Mouse (Mus musculus) hindbrain, postnatal 0 days (tissue): ENCODE results near the gene Dip2b. TPM values are rescaled to one million over a fixed set of nuclear protein-coding genes. Genes with fewer than 3 reads are reported as not detected.

ENCODE experiments used
- ATAC-seq: fragments of 200-750 bp; cut with Nextera tagmentation; 2 replicates; pipeline ENCODE4 v1.8.0; 2017; ENCODE audit warnings: mild to moderate bottlenecking, moderate TSS enrichment, moderate library complexity
- DNase-seq: peaks from one replicate; pipeline ENCODE4 v3.0.0-alpha.2; 2015; ENCODE audit warnings: low spot score
- H3K27ac ChIP-seq: fragments of 300-500 bp; sonication (generic); 2 replicates; pipeline ENCODE4 v1.5.1; 2014; ENCODE audit warnings: mild to moderate bottlenecking
- H3K27me3 ChIP-seq: fragments of 300-500 bp; sonication (generic); 2 replicates; pipeline ENCODE4 v1.6.1; 2014; ENCODE audit warnings: low read length, mixed read lengths; ENCODE audit not compliant: insufficient read depth
- H3K36me3 ChIP-seq: fragments of 300-500 bp; sonication (generic); 2 replicates; pipeline ENCODE4 v1.6.1; 2014; ENCODE audit warnings: low read length, mixed read lengths; ENCODE audit not compliant: insufficient read depth
- H3K4me1 ChIP-seq: fragments of 300-500 bp; sonication (generic); 2 replicates; pipeline ENCODE4 v1.6.1; 2014; ENCODE audit warnings: antibody characterized with exemption, low read length, mixed read lengths; ENCODE audit not compliant: insufficient read depth
- H3K4me2 ChIP-seq: fragments of 300-500 bp; sonication (generic); 2 replicates; pipeline ENCODE4 v1.6.1; 2014; ENCODE audit warnings: low read depth, mild to moderate bottlenecking, low read length, moderate library complexity, mixed read lengths
- H3K4me3 ChIP-seq: fragments of 300-500 bp; sonication (generic); 2 replicates; pipeline ENCODE4 v1.5.1; 2014; ENCODE audit warnings: low read length
- H3K9ac ChIP-seq: fragments of 300-500 bp; sonication (generic); replicated peaks from 2 replicates; pipeline ENCODE4 v1.6.1; 2014; ENCODE audit warnings: mild to moderate bottlenecking, low read length, moderate library complexity, mixed read lengths
- H3K9me3 ChIP-seq: fragments of 300-500 bp; sonication (generic); 2 replicates; pipeline ENCODE4 v1.6.1; 2016; ENCODE audit warnings: low read length, mixed read lengths
- CTCF ChIP-seq: IDR thresholded peaks from 2 replicates; pipeline ENCODE4 v1.5.1; 2016; ENCODE audit warnings: antibody characterized with exemption, control low read depth, low read depth
- WGBS: fragments of 180-500 bp; shearing (Covaris S2); extraction: QIAGEN DNeasy Blood & Tissue Kit; methylation state at CpG from one replicate; pipeline ENCODE4 v1.1.7; 2014; 5-methylcytosine and 5-hydroxymethylcytosine counted together
- polyA plus RNA-seq: library from polyadenylated mRNA; unstranded; fragments of >200 nt; fragmentation: Nextera tagmentation; extraction: Ambion mirVana; gene quantifications from 2 replicates; pipeline ENCODE4 v1.2.1, GENCODE M21; 2015
- total RNA-seq: library from RNA; depleted of rRNA; stranded (reverse); fragments of >200 nt; gene quantifications from 2 replicates; pipeline ENCODE4 v1.2.3, GENCODE M21; 2014

Dip2b gene
- total and polyA plus RNA-seq, 2 experiments from 2014 or later, result 11.9 to 44.7 TPM

GRCm38 (mm10) chr15:100071819-100072218, 33.4 kb downstream of the Dip2b start:
- Histone ChIP-seq H3K27ac (no peak overlapping the region), H3K9ac (no peak overlapping the region), H3K4me3 (no peak overlapping the region), H3K27me3 (no peaks in the 10 kb centered on the region), H3K36me3 (no peaks in the 10 kb centered on the region), H3K9me3 (no peaks in the 10 kb centered on the region), H3K4me1 (0 out of 2 replicates have a peak, but pooled peaks cover 6% of the 10 kb centered on the region), H3K4me2 (no peak overlapping the region)
- 88% methylated on average over 3 of the region's 3 CpGs for WGBS
- DNase-seq (no peak), ATAC-seq (no peak)
- TF ChIP-seq CTCF, result no peak

- no peak for TF ChIP-seq CTCF
- H3K4me3 ChIP-seq, result no peak overlapping the region
- WGBS, result 77% methylated on average over 9 of the region's 9 CpGs
- H3K9me3 ChIP-seq, result no peaks in the 10 kb centered on the region
- no peaks in the 10 kb centered on the region for H3K36me3 ChIP-seq
- H3K27me3 ChIP-seq, result no peaks in the 10 kb centered on the region
- ATAC-seq (no peak), DNase-seq (no peak)
- 0 out of 2 replicates have a peak, but pooled peaks cover 6% of the 10 kb centered on the region for H3K4me1 ChIP-seq
- H3K27ac ChIP-seq, result no peak overlapping the region
- no peak overlapping the region for H3K9ac ChIP-seq
- H3K4me2 ChIP-seq, result no peak overlapping the region
Measured at GRCm38 (mm10) chr15:100073696-100074453, 35.4 kb downstream of the Dip2b start.

DNA sequence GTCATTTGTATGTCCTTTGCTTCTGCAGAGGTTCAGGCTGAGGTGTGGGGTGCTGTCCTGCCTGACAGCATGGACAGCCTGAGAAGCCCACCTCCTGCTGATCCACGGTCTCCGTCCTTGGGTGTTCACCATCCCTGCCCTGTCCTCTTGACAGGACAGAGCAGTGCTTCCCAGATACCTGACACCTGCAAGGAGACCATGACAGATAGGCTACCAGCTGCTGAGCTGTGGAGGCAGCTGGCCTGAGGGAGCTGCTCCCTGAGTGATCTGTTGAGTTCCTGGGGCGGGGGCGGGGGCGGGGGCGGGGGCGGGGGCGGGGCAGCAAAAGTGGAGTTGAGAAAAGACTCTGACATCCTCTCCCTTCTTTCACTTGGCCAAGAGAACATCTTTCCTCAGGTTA, 36.3 kb downstream of the Dip2b start:
- no peak overlapping the region for H3K27ac ChIP-seq

GRCm38 (mm10) chr15:100076362-100076761, 37.9 kb downstream of the Dip2b start:
- no peak overlapping the region for H3K9ac ChIP-seq
- no peaks in the 10 kb centered on the region for H3K9me3 ChIP-seq
- no peak for TF ChIP-seq CTCF
- no peaks in the 10 kb centered on the region for H3K27me3 ChIP-seq
- H3K36me3 ChIP-seq, result no peaks in the 10 kb centered on the region
- WGBS, result 53% methylated on average over 4 of the region's 4 CpGs
- H3K4me3 ChIP-seq, result no peak overlapping the region
- H3K27ac ChIP-seq, result no peak overlapping the region
- 0 out of 2 replicates have a peak, but pooled peaks cover 6% of the 10 kb centered on the region for H3K4me1 ChIP-seq
- no peak for DNase-seq
- no peak for ATAC-seq
- no peak overlapping the region for H3K4me2 ChIP-seq

More for the DNA sequence above, 36.3 kb downstream of the Dip2b start:
- Histone ChIP-seq H3K4me1 (0 out of 2 replicates have a peak, but pooled peaks cover 6% of the 10 kb centered on the region), H3K4me2 (no peak overlapping the region), H3K4me3 (no peak overlapping the region), H3K9ac (no peak overlapping the region), H3K36me3 (no peaks in the 10 kb centered on the region), H3K27me3 (no peaks in the 10 kb centered on the region), H3K9me3 (no peaks in the 10 kb centered on the region)
- ATAC-seq (no peak), DNase-seq (no peak)
- TF ChIP-seq CTCF, result no peak
- 31% methylated on average over 8 of the region's 8 CpGs for WGBS

DNA sequence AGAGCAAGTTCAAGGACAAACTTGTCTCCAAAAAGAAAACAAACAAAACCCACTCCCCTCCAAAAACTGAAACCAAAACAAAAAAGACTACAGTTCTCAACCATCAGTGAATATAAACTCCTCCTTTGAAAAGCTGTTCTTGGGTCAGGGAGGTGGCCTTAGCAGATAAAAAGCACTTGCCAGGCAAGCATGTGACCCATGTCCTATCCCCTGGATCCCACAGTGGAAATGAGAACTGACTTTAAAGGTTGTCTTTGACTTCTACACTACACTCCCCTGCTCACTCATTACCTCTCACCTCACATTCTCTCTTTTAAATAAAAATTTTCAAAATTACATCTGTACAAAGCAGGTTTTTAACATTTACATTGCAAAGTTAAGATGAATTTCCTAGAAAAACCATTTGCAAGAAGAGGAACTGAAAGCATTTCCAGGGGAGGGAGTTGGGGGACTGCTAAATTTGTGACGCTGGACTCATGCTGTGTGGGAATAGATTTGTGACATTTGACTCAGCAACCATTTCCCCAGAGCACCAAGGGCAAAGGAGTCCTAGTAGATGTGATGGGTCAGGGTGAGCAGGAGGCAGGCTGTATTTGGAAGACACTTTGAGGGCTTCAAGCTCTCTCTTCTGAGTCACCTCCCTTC, 42.5 kb downstream of the Dip2b start:
- H3K36me3 ChIP-seq, result no peaks in the 10 kb centered on the region
- WGBS, result 25% methylated on average over 1 of the region's 1 CpGs
- peak overlapping the region; percentile 67; the same call in 1 of the 2 replicates for H3K27ac ChIP-seq
- no peak overlapping the region for H3K9ac ChIP-seq
- H3K4me3 ChIP-seq, result no peak overlapping the region
- no peaks in the 10 kb centered on the region for H3K27me3 ChIP-seq
- no peak overlapping the region for H3K4me2 ChIP-seq
- no peaks in the 10 kb centered on the region for H3K9me3 ChIP-seq
- DNase-seq, result no peak
- ATAC-seq, result peak; percentile 50; the same call in 1 of the 2 replicates
- TF ChIP-seq CTCF, result no peak
- H3K4me1 ChIP-seq, result peaks cover 14% of the 10 kb centered on the region; the same call in 1 of the 2 replicates

DNA sequence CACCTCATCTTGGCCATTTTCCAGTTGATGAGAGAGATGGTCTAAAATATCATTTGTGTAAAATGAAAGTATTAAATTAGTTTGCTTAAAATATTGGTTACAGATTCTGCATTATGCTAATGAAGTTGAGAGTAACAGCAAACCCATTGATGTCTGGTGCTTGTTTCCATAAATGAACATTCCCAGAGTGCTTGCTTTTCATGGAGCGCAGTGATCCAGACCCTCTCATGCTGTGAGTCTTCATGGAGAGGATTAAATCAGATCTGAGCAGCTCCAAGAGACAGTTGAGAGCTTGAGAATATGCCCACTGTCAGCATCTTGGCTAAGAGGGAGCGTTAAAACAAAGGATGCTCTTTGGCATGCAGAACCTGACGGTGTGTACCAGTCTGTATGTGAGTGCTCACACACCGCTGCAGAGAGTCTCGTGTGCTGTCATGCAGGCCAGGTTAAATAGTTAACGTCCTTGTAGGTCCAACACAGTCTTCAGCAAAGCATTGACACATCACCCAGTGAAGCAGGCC, 43.1 kb downstream of the Dip2b start:
- peak overlapping the region; percentile 67 for H3K27ac ChIP-seq
- H3K9ac ChIP-seq, result no peak overlapping the region
- ATAC-seq (peak; percentile 90), DNase-seq (peak; percentile 69)
- H3K4me1 ChIP-seq, result peaks cover 14% of the 10 kb centered on the region; the same call in 1 of the 2 replicates
- no peak for TF ChIP-seq CTCF
- no peaks in the 10 kb centered on the region for H3K27me3 ChIP-seq
- H3K4me3 ChIP-seq, result no peak overlapping the region
- 0 out of 2 replicates have a peak overlapping the region, but pooled peaks have one; percentile 3 for H3K4me2 ChIP-seq
- H3K9me3 ChIP-seq, result no peaks in the 10 kb centered on the region
- 13% methylated on average over 6 of the region's 6 CpGs for WGBS
- no peaks in the 10 kb centered on the region for H3K36me3 ChIP-seq
